Mouse (Mus musculus) olfactory bulb, adult 2 months (tissue): ENCODE results near the gene Igfbp7.

Experiments
- CTCF ChIP-seq: fragments of 200-500 bp; IDR thresholded peaks from 2 replicates; pipeline ENCODE4 v1.5.1; 2012; ENCODE audit warnings: low read depth, mild to moderate bottlenecking, low read length, moderate library complexity; ENCODE audit not compliant: insufficient read depth
- POLR2A ChIP-seq: fragments of 200-500 bp; IDR thresholded peaks from 2 replicates; pipeline ENCODE4 v1.6.1; 2012; ENCODE audit warnings: mild to moderate bottlenecking, low read depth, low read length, moderate library complexity; ENCODE audit not compliant: insufficient read depth

DNA sequence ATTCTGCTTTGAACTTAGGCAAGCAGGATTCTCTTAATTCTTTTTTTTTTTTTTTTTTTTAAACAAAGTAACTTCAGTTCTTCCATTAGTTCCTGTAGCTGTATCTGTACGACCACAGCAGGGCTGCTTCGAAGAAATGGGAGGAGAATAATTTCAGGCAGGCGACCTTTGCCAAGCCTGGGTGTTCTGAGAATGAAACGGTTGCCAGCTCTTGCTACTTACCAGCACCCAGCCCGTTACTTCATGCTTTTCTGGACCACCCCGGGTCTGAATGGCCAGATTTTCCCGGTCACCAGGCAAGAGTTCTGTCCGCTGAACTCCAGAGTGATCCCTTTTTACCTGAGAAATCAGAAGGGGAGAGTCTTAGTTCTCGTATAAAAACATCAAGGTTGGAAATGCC is 56.1 kb downstream of the Igfbp7 start:
- TF ChIP-seq CTCF (no peak), POLR2A (no peak)
